Mouse (Mus musculus) olfactory bulb, adult 2 months (tissue): ENCODE data around the gene Swsap1.

Experiments used
- CTCF ChIP-seq: fragments of 200-500 bp; IDR thresholded peaks from 2 replicates; pipeline ENCODE4 v1.5.1; 2012; ENCODE audit warnings: low read depth, mild to moderate bottlenecking, low read length, moderate library complexity; ENCODE audit not compliant: insufficient read depth
- POLR2A ChIP-seq: fragments of 200-500 bp; IDR thresholded peaks from 2 replicates; pipeline ENCODE4 v1.6.1; 2012; ENCODE audit warnings: mild to moderate bottlenecking, low read depth, low read length, moderate library complexity; ENCODE audit not compliant: insufficient read depth

DNA sequence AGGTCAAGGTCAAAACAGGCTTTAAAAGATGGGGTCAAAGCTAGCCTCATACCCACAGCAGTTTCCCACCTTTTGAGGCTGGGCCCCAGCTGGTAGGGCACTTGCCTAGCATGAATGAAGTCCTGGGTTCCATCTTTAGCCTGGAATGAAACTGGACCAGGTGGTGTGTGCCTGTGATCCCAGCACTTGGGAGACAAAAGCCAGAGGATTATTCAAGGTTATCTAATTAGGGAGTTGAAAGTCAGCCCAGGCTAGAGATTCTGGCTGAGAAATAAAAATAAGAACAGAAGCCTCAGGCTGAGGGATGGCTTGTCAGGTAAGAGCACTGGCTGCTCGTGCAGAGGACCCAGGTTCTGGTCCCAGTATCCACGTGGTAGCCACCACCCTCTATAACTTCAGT, 23.5 kb upstream of the Swsap1 start:
- TF ChIP-seq POLR2A (no peak), CTCF (no peak)
